Mouse (Mus musculus) liver, embryonic 13.5 days (tissue): ENCODE measurements around the gene Gnb1l. TPM values are rescaled to one million over a fixed set of nuclear protein-coding genes. Genes with fewer than 3 reads are reported as not detected.

Experiments used
- ATAC-seq: fragments of 200-750 bp; cut with Nextera tagmentation; 2 replicates; pipeline ENCODE4 v1.8.0; 2017; ENCODE audit warnings: low read depth, mild to moderate bottlenecking, moderate number of reproducible peaks, moderate library complexity
- DNase-seq: peaks from one replicate; pipeline ENCODE4 v3.0.0; 2022
- H3K27ac ChIP-seq: fragments of 300-500 bp; sonication (generic); 2 replicates; pipeline ENCODE4 v1.5.1; 2015; ENCODE audit warnings: moderate library complexity, mild to moderate bottlenecking, inconsistent platforms
- H3K27me3 ChIP-seq: fragments of 300-500 bp; sonication (generic); 2 replicates; pipeline ENCODE4 v1.6.1; 2015; ENCODE audit warnings: mild to moderate bottlenecking, inconsistent platforms
- H3K36me3 ChIP-seq: fragments of 300-500 bp; sonication (generic); 2 replicates; pipeline ENCODE4 v1.6.1; 2015; ENCODE audit warnings: mild to moderate bottlenecking, inconsistent platforms
- H3K4me1 ChIP-seq: fragments of 300-500 bp; sonication (generic); replicated peaks from 2 replicates; pipeline ENCODE4 v1.6.1; 2015; ENCODE audit warnings: inconsistent platforms
- H3K4me2 ChIP-seq: fragments of 300-500 bp; sonication (generic); 2 replicates; pipeline ENCODE4 v1.6.1; 2015; ENCODE audit warnings: inconsistent platforms, mild to moderate bottlenecking, moderate library complexity
- H3K4me3 ChIP-seq: fragments of 300-500 bp; sonication (generic); replicated peaks from 2 replicates; pipeline ENCODE4 v1.5.1; 2015; ENCODE audit warnings: mild to moderate bottlenecking, inconsistent platforms
- H3K9ac ChIP-seq: fragments of 300-500 bp; sonication (generic); 2 replicates; pipeline ENCODE4 v1.6.1; 2015; ENCODE audit warnings: mild to moderate bottlenecking, inconsistent platforms
- H3K9me3 ChIP-seq: fragments of 300-500 bp; sonication (generic); replicated peaks from 2 replicates; pipeline ENCODE4 v1.6.1; 2016; ENCODE audit warnings: inconsistent platforms
- WGBS: fragments of 180-500 bp; shearing (Covaris S2); methylation state at CpG from one replicate; pipeline ENCODE4 v1.1.7; 2015; ENCODE audit not compliant: insufficient replicate concordance; 5-methylcytosine and 5-hydroxymethylcytosine counted together
- polyA plus RNA-seq: library from polyadenylated mRNA; unstranded; fragments of >200 nt; fragmentation: Nextera tagmentation; extraction: Ambion mirVana; gene quantifications from 2 replicates; pipeline ENCODE4 v1.2.1, GENCODE M21; 2015

The Gnb1l gene
- polyA plus RNA-seq, 1 experiment from 2014 or later, result 14.9 TPM

- H3K9me3 ChIP-seq, result no peaks in the 10 kb centered on the region
- H3K4me2 ChIP-seq, result no peak overlapping the region
- H3K4me1 ChIP-seq, result peaks cover 54% of the 10 kb centered on the region
- DNase-seq (no peak), ATAC-seq (no peak)
- no peak overlapping the region for H3K4me3 ChIP-seq
- no peak overlapping the region for H3K27ac ChIP-seq
- no peaks in the 10 kb centered on the region; the same call in 1 of the 2 replicates for H3K27me3 ChIP-seq
- H3K36me3 ChIP-seq, result peaks cover 100% of the 10 kb centered on the region
- no peak overlapping the region for H3K9ac ChIP-seq
- WGBS, result 63% methylated on average over 8 of the region's 8 CpGs
Measured at GRCm38 (mm10) chr16:18462598-18462997, 35.9 kb upstream of the Gnb1l start.

GRCm38 (mm10) chr16:18464271-18464670, 34.2 kb upstream of the Gnb1l start:
- H3K36me3 ChIP-seq, result peaks cover 100% of the 10 kb centered on the region
- ATAC-seq, result no peak
- 57% methylated on average over 3 of the region's 3 CpGs for WGBS

GRCm38 (mm10) chr16:18470829-18471228, 27.7 kb upstream of the Gnb1l start:
- H3K9me3 ChIP-seq, result no peaks in the 10 kb centered on the region
- H3K27me3 ChIP-seq, result no peaks in the 10 kb centered on the region
- H3K4me1 ChIP-seq, result no peaks in the 10 kb centered on the region
- H3K4me2 ChIP-seq, result no peak overlapping the region
- H3K27ac ChIP-seq, result no peak overlapping the region
- WGBS, result 29% methylated on average over 1 of the region's 1 CpGs
- peaks cover 100% of the 10 kb centered on the region for H3K36me3 ChIP-seq
- H3K4me3 ChIP-seq, result no peak overlapping the region
- DNase-seq, result no peak
- ATAC-seq, result no peak
- H3K9ac ChIP-seq, result no peak overlapping the region

More at GRCm38 (mm10) chr16:18464271-18464670, 34.2 kb upstream of the Gnb1l start:
- H3K27me3 ChIP-seq, result no peaks in the 10 kb centered on the region; the same call in 1 of the 2 replicates
- no peak overlapping the region for H3K4me2 ChIP-seq
- H3K4me3 ChIP-seq, result no peak overlapping the region
- no peak for DNase-seq
- H3K9me3 ChIP-seq, result no peaks in the 10 kb centered on the region
- no peak overlapping the region for H3K9ac ChIP-seq
- peaks cover 38% of the 10 kb centered on the region for H3K4me1 ChIP-seq
- no peak overlapping the region for H3K27ac ChIP-seq

- Histone ChIP-seq H3K9me3 (no peaks in the 10 kb centered on the region), H3K27me3 (no peaks in the 10 kb centered on the region), H3K4me1 (no peaks in the 10 kb centered on the region), H3K4me2 (no peak overlapping the region), H3K36me3 (peaks cover 100% of the 10 kb centered on the region), H3K27ac (no peak overlapping the region), H3K4me3 (no peak overlapping the region), H3K9ac (no peak overlapping the region)
- ATAC-seq (no peak), DNase-seq (no peak)
- 81% methylated on average over 11 of the region's 11 CpGs for WGBS
Measured at GRCm38 (mm10) chr16:18471381-18471955, 27.0 kb upstream of the Gnb1l start.

- ATAC-seq, result no peak
- no peaks in the 10 kb centered on the region for H3K27me3 ChIP-seq
- no peak overlapping the region for H3K27ac ChIP-seq
- no peak overlapping the region for H3K9ac ChIP-seq
- DNase-seq, result no peak
- no peaks in the 10 kb centered on the region for H3K4me1 ChIP-seq
- H3K9me3 ChIP-seq, result no peaks in the 10 kb centered on the region
- 80% methylated on average over 6 of the region's 6 CpGs for WGBS
- no peak overlapping the region for H3K4me2 ChIP-seq
- no peak overlapping the region for H3K4me3 ChIP-seq
- H3K36me3 ChIP-seq, result peaks cover 100% of the 10 kb centered on the region
Measured at GRCm38 (mm10) chr16:18471976-18472375, 26.5 kb upstream of the Gnb1l start.

GRCm38 (mm10) chr16:18472416-18472815, 26.1 kb upstream of the Gnb1l start:
- H3K36me3 ChIP-seq, result peaks cover 100% of the 10 kb centered on the region
- no peak overlapping the region for H3K4me2 ChIP-seq
- no peaks in the 10 kb centered on the region for H3K27me3 ChIP-seq
- no peak for ATAC-seq
- no peaks in the 10 kb centered on the region for H3K4me1 ChIP-seq
- no peak for DNase-seq
- H3K9me3 ChIP-seq, result no peaks in the 10 kb centered on the region
- no peak overlapping the region for H3K4me3 ChIP-seq
- 90% methylated on average over 4 of the region's 4 CpGs for WGBS
- H3K27ac ChIP-seq, result no peak overlapping the region
- H3K9ac ChIP-seq, result no peak overlapping the region

- H3K4me3 ChIP-seq, result no peak overlapping the region
- no peaks in the 10 kb centered on the region for H3K9me3 ChIP-seq
- DNase-seq (no peak), ATAC-seq (peak; percentile 50; the same call in 1 of the 2 replicates)
- no peaks in the 10 kb centered on the region for H3K27me3 ChIP-seq
- 84% methylated on average over 8 of the region's 8 CpGs for WGBS
- H3K4me1 ChIP-seq, result no peaks in the 10 kb centered on the region
- no peak overlapping the region for H3K27ac ChIP-seq
- peaks cover 100% of the 10 kb centered on the region for H3K36me3 ChIP-seq
- H3K9ac ChIP-seq, result no peak overlapping the region
- no peak overlapping the region for H3K4me2 ChIP-seq
Measured at GRCm38 (mm10) chr16:18472976-18473375, 25.5 kb upstream of the Gnb1l start.

GRCm38 (mm10) chr16:18474021-18474420, 24.5 kb upstream of the Gnb1l start:
- Histone ChIP-seq H3K4me2 (no peak overlapping the region), H3K27me3 (no peaks in the 10 kb centered on the region), H3K9ac (no peak overlapping the region), H3K4me1 (no peaks in the 10 kb centered on the region), H3K9me3 (no peaks in the 10 kb centered on the region), H3K27ac (no peak overlapping the region), H3K36me3 (peaks cover 100% of the 10 kb centered on the region), H3K4me3 (no peak overlapping the region)
- no peak for DNase-seq
- WGBS, result 85% methylated on average over 2 of the region's 2 CpGs
- no peak for ATAC-seq

- peaks cover 90% of the 10 kb centered on the region for H3K36me3 ChIP-seq
- WGBS, result 72% methylated on average over 6 of the region's 6 CpGs
- H3K9ac ChIP-seq, result no peak overlapping the region
- peaks cover 12% of the 10 kb centered on the region for H3K4me1 ChIP-seq
- no peaks in the 10 kb centered on the region for H3K27me3 ChIP-seq
- no peaks in the 10 kb centered on the region for H3K9me3 ChIP-seq
- ATAC-seq (no peak), DNase-seq (no peak)
- H3K4me3 ChIP-seq, result no peak overlapping the region
- H3K4me2 ChIP-seq, result no peak overlapping the region
- H3K27ac ChIP-seq, result no peak overlapping the region
Measured at GRCm38 (mm10) chr16:18477996-18478395, 20.5 kb upstream of the Gnb1l start.

GRCm38 (mm10) chr16:18479667-18480066, 18.8 kb upstream of the Gnb1l start:
- Histone ChIP-seq H3K4me3 (no peak overlapping the region), H3K27ac (no peak overlapping the region), H3K4me2 (no peak overlapping the region), H3K4me1 (peaks cover 12% of the 10 kb centered on the region), H3K27me3 (no peaks in the 10 kb centered on the region), H3K9ac (no peak overlapping the region), H3K36me3 (peaks cover 73% of the 10 kb centered on the region), H3K9me3 (no peaks in the 10 kb centered on the region)
- WGBS, result 75% methylated on average over 7 of the region's 7 CpGs
- no peak for ATAC-seq
- no peak for DNase-seq

- H3K9ac ChIP-seq, result no peak overlapping the region
- no peaks in the 10 kb centered on the region for H3K27me3 ChIP-seq
- no peaks in the 10 kb centered on the region for H3K9me3 ChIP-seq
- H3K4me1 ChIP-seq, result peaks cover 12% of the 10 kb centered on the region
- peaks cover 66% of the 10 kb centered on the region for H3K36me3 ChIP-seq
- ATAC-seq (no peak), DNase-seq (no peak)
- 77% methylated on average over 4 of the region's 4 CpGs for WGBS
- H3K4me3 ChIP-seq, result no peak overlapping the region
- no peak overlapping the region for H3K27ac ChIP-seq
- H3K4me2 ChIP-seq, result no peak overlapping the region
Measured at GRCm38 (mm10) chr16:18480933-18481485, 17.5 kb upstream of the Gnb1l start.

- H3K27ac ChIP-seq, result peak overlapping the region; percentile 34
- no peaks in the 10 kb centered on the region for H3K9me3 ChIP-seq
- no peaks in the 10 kb centered on the region for H3K27me3 ChIP-seq
- 82% methylated on average over 3 of the region's 3 CpGs for WGBS
- no peak overlapping the region for H3K9ac ChIP-seq
- H3K36me3 ChIP-seq, result peaks cover 59% of the 10 kb centered on the region
- no peak overlapping the region for H3K4me2 ChIP-seq
- DNase-seq (no peak), ATAC-seq (no peak)
- peaks cover 12% of the 10 kb centered on the region for H3K4me1 ChIP-seq
- H3K4me3 ChIP-seq, result no peak overlapping the region
Measured at GRCm38 (mm10) chr16:18482431-18482830, 16.1 kb upstream of the Gnb1l start.
